Mouse (Mus musculus): ENCODE results near the gene Lclat1.

DNA sequence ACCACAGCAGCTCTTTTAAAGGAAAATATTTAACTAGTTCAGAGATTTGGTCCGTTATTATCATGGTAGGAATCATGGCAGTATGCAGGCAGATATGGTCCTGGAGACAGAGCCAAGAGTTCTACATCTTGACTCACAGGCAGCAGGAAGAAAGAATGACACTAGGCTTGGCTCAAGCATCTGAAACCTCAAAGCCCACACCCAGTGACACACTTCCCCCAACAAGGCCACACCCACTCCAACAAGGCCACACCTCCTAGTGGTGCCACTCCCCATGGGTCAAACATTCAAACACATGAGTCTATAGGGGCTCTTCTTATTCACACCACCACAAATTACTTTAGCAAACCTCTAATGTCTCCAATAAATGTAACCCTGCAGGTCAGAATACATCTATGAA lies 45.1 kb upstream of the Lclat1 start:
- TF ChIP-seq CTCF (IDR thresholded peaks at IDR 0.05; ENCODE audit: borderline replicate concordance, insufficient read depth, low read depth, low read length) (no peak), POLR2A (IDR thresholded peaks at IDR 0.05; ENCODE audit: borderline replicate concordance, insufficient read depth, low read length) (no peak)

Measured in cerebellum, adult 2 months (tissue).